Mouse (Mus musculus) forebrain, embryonic 11.5 days (tissue): ENCODE data around the gene Tph2. TPM values are rescaled to one million over a fixed set of nuclear protein-coding genes. Genes with fewer than 3 reads are reported as not detected.

Source experiments
- ATAC-seq: fragments of 200-750 bp; cut with Nextera tagmentation; replicated peaks from 2 replicates; pipeline ENCODE4 v1.8.0; 2017; ENCODE audit warnings: moderate TSS enrichment; ENCODE audit not compliant: low FRiP score
- DNase-seq: peaks from one replicate; pipeline ENCODE4 v3.0.0-alpha.2; 2017; ENCODE audit warnings: low spot score
- H3K27ac ChIP-seq: fragments of 300-500 bp; sonication (generic); 2 replicates; pipeline ENCODE4 v1.5.1; 2014; ENCODE audit warnings: low read depth, low read length
- H3K27me3 ChIP-seq: fragments of 300-500 bp; sonication (generic); 2 replicates; pipeline ENCODE4 v1.6.1; 2014; ENCODE audit warnings: mild to moderate bottlenecking, low read length, mixed read lengths; ENCODE audit not compliant: control insufficient read depth, insufficient read depth
- H3K36me3 ChIP-seq: fragments of 300-500 bp; sonication (generic); 2 replicates; pipeline ENCODE4 v1.6.1; 2014; ENCODE audit warnings: mild to moderate bottlenecking, low read length, moderate library complexity, mixed read lengths; ENCODE audit not compliant: control insufficient read depth, insufficient read depth
- H3K4me1 ChIP-seq: fragments of 300-500 bp; sonication (generic); replicated peaks from 2 replicates; pipeline ENCODE4 v1.6.1; 2014; ENCODE audit warnings: low read length, mixed read lengths; ENCODE audit not compliant: control insufficient read depth, insufficient read depth
- H3K4me2 ChIP-seq: fragments of 300-500 bp; sonication (generic); 2 replicates; pipeline ENCODE4 v1.6.1; 2014; ENCODE audit warnings: low read depth, mild to moderate bottlenecking, low read length, moderate library complexity, mixed read lengths; ENCODE audit not compliant: severe bottlenecking
- H3K4me3 ChIP-seq: fragments of 300-500 bp; sonication (generic); 2 replicates; pipeline ENCODE4 v1.5.1; 2014; ENCODE audit warnings: low read depth, low read length
- H3K9ac ChIP-seq: fragments of 300-500 bp; sonication (generic); 2 replicates; pipeline ENCODE4 v1.6.1; 2014; ENCODE audit warnings: low read length
- H3K9me3 ChIP-seq: fragments of 300-500 bp; sonication (generic); 2 replicates; pipeline ENCODE4 v1.6.1; 2016; ENCODE audit warnings: low read length, mixed read lengths; ENCODE audit not compliant: control insufficient read depth
- WGBS: fragments of 180-500 bp; shearing (Covaris S2); extraction: QIAGEN DNeasy Blood & Tissue Kit; methylation state at CpG from one replicate; pipeline ENCODE4 v1.1.7; 2014; 5-methylcytosine and 5-hydroxymethylcytosine counted together
- polyA plus RNA-seq: library from polyadenylated mRNA; unstranded; fragments of >200 nt; fragmentation: Nextera tagmentation; extraction: Ambion mirVana; gene quantifications from 2 replicates; pipeline ENCODE4 v1.2.1, GENCODE M21; 2014

The Tph2 gene
- polyA plus RNA-seq, 1 experiment from 2014 or later, result 0.13 TPM

DNA sequence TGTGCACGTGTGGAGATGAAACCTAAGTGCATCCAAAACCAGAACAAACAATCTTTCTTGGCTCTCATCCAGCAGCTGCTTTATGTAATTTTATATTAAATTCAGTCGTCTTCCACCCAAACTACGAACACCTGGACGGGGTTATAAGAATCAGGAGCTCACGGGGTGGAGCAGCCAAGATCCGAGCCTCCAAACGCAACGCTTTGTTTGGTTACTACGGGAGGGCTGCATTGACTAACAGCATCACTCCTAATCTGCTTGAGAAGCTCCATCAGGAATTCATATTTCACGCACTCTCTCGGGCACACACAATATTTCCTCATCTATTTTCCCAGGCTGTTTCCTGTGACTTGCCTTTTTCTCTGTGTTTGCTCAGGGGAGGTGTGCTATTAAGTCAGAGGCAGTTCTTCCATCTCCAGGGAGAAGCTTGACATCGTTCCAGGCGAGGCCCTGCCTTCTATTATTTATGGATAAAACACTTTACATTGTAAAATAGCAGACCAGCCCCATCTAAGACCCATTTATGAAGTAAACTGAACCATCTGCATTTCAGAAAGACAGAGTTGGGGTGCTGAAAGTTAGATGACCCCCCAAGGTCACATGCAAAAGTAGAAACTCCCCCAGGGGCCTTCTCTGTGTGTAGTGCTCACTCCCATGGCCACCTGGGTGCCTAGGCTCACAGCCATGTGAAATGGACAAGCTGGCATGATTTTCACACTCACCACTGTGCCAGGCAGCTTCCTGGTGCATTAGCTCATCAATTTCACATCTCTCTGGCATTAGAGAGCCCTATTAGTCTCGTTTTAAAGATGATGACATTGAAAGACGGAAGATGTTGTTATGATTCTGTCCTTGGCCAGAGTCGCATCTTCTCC is 76.9 kb downstream of the Tph2 start:
- Histone ChIP-seq H3K4me2 (no peak overlapping the region), H3K4me1 (no peaks in the 10 kb centered on the region), H3K27me3 (no peaks in the 10 kb centered on the region), H3K36me3 (no peaks in the 10 kb centered on the region), H3K4me3 (no peak overlapping the region), H3K9ac (no peak overlapping the region), H3K9me3 (no peaks in the 10 kb centered on the region), H3K27ac (no peak overlapping the region)
- 87% methylated on average over 16 of the region's 16 CpGs for WGBS
- no peak for DNase-seq
- no peak for ATAC-seq

- H3K9ac ChIP-seq, result no peak overlapping the region
- H3K27ac ChIP-seq, result no peak overlapping the region
- no peaks in the 10 kb centered on the region for H3K27me3 ChIP-seq
- ATAC-seq, result no peak
- no peak for DNase-seq
- WGBS, result 81% methylated on average over 8 of the region's 8 CpGs
- no peaks in the 10 kb centered on the region for H3K4me1 ChIP-seq
- H3K4me2 ChIP-seq, result no peak overlapping the region
- no peaks in the 10 kb centered on the region for H3K9me3 ChIP-seq
- no peaks in the 10 kb centered on the region for H3K36me3 ChIP-seq
- no peak overlapping the region for H3K4me3 ChIP-seq
Measured at GRCm38 (mm10) chr10:115104175-115104574, 80.6 kb downstream of the Tph2 start.

DNA sequence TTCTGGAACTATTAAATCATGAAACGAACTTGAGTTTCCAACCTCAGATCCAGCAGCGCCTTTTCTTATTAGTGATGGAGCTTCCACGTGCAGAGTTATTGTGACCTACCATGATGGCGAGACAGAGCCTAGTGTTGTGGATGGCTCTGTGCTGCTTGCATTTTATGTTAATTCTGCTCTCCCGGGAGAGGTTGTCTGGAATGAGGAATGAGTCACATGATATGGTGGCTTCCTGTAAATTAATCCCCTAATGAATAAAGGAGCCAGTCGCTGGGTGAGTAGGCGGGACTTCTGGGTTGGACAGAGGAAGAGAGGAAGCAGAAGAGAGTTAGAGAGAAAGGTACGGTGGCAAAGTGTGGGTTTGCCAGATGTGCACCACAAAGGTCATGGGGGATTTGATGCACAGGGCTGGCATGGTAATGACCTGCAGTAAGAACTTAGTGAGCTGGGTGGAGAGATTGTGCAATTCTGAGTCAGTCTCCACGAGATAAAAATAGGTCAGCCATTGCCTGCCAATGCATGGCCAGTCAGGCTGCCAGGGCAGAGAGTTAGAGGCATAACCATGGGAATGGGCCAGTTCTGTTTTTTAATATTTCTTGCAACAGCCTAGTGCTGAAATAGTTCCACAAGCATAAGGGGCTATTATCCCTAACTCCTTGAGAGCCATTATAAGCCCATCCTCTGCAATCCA is 84.8 kb downstream of the Tph2 start:
- H3K27me3 ChIP-seq, result no peaks in the 10 kb centered on the region
- no peak for DNase-seq
- H3K9me3 ChIP-seq, result no peaks in the 10 kb centered on the region
- no peak overlapping the region for H3K4me2 ChIP-seq
- H3K4me1 ChIP-seq, result no peaks in the 10 kb centered on the region
- no peak for ATAC-seq
- no peaks in the 10 kb centered on the region for H3K36me3 ChIP-seq
- no peak overlapping the region for H3K27ac ChIP-seq
- H3K4me3 ChIP-seq, result no peak overlapping the region
- no peak overlapping the region for H3K9ac ChIP-seq
- 83% methylated on average over 9 of the region's 9 CpGs for WGBS

DNA sequence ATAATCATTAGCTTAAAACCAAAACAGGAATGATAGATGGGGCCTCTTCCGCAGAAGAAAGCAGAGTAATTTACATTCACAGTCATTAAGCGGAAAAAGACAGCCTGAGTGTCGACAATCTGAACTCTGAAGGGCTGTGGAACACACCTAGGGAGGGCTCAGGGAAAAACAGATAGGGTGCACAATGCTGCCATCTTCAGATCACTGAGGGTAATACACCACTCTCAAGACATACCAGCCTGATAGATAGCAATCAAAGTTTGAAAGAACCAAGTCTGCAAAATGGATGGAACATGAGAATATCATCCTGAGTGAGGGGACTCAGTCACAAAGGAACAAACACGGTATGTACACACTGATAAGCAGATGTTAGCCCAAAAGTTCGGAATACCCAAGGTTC is 87.7 kb downstream of the Tph2 start:
- WGBS, result 15% methylated on average over 5 of the region's 5 CpGs

GRCm38 (mm10) chr10:115096191-115096590 is 88.6 kb downstream of the Tph2 start:
- Histone ChIP-seq H3K4me3 (no peak overlapping the region), H3K27ac (no peak overlapping the region), H3K36me3 (no peaks in the 10 kb centered on the region), H3K9ac (no peak overlapping the region), H3K9me3 (no peaks in the 10 kb centered on the region), H3K4me1 (no peaks in the 10 kb centered on the region), H3K4me2 (no peak overlapping the region), H3K27me3 (no peaks in the 10 kb centered on the region)
- DNase-seq (no peak), ATAC-seq (no peak)
- WGBS, result 83% methylated on average over 1 of the region's 1 CpGs

More for the DNA sequence above, 87.7 kb downstream of the Tph2 start:
- H3K27ac ChIP-seq, result no peak overlapping the region
- no peaks in the 10 kb centered on the region for H3K4me1 ChIP-seq
- H3K4me2 ChIP-seq, result no peak overlapping the region
- peak; percentile 83 for ATAC-seq
- DNase-seq, result peak; percentile 72
- no peak overlapping the region for H3K4me3 ChIP-seq
- H3K27me3 ChIP-seq, result no peaks in the 10 kb centered on the region
- no peaks in the 10 kb centered on the region for H3K9me3 ChIP-seq
- no peaks in the 10 kb centered on the region for H3K36me3 ChIP-seq
- H3K9ac ChIP-seq, result no peak overlapping the region

GRCm38 (mm10) chr10:115078232-115078631 is 106.6 kb downstream of the Tph2 start:
- Histone ChIP-seq H3K4me2 (no peak overlapping the region), H3K4me3 (no peak overlapping the region), H3K9ac (no peak overlapping the region), H3K27me3 (no peaks in the 10 kb centered on the region), H3K36me3 (no peaks in the 10 kb centered on the region), H3K27ac (no peak overlapping the region), H3K9me3 (no peaks in the 10 kb centered on the region), H3K4me1 (no peaks in the 10 kb centered on the region)
- DNase-seq, result no peak
- 74% methylated on average over 3 of the region's 3 CpGs for WGBS
- no peak for ATAC-seq

DNA sequence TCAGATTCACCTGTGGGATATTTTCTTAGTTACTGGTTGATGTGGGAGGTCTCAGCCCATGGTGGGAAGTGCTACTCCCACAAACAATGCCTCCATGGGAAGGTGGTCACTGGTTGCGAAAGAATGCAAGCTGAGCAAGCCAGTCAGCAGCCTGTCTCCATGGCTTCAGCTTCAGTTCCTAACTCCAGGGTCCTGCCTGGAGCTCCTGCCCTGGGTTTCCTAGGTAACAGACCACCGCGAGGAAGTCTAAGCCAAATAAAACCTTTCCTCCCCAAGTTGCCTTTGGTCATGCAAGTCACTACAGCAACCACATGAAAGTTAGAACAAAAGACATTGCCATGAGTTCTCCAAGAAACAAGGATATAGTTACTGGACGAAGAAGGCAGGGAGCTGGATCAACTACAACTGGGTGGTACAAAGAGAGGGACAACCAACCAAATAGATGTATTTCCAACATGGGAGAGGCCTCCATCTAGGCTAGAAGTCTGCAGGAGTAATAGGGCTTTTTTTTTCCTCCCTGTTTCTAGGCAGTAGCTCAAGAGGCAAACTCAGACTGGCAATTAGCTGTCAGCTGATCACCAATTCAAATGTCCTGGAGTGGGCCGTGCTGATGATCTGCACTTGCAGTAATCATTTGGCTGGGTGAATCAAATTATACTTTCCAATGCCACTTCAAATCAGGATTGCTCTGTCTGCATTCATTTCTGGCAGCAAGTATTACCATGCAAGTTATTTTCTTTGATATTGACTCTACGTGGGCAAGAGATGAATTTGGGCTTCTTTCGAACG is 115.5 kb downstream of the Tph2 start:
- no peaks in the 10 kb centered on the region for H3K27me3 ChIP-seq
- DNase-seq, result no peak
- H3K27ac ChIP-seq, result no peak overlapping the region
- no peaks in the 10 kb centered on the region for H3K36me3 ChIP-seq
- H3K4me1 ChIP-seq, result no peaks in the 10 kb centered on the region
- H3K9me3 ChIP-seq, result no peaks in the 10 kb centered on the region
- 72% methylated on average over 8 of the region's 8 CpGs for WGBS
- no peak overlapping the region for H3K4me3 ChIP-seq
- H3K4me2 ChIP-seq, result no peak overlapping the region
- ATAC-seq, result 0 out of 2 replicates have a peak, but pooled peaks have one; percentile 31
- H3K9ac ChIP-seq, result no peak overlapping the region

- Histone ChIP-seq H3K36me3 (no peaks in the 10 kb centered on the region), H3K27ac (no peak overlapping the region), H3K4me3 (no peak overlapping the region), H3K9ac (no peak overlapping the region), H3K9me3 (no peaks in the 10 kb centered on the region), H3K4me2 (no peak overlapping the region), H3K4me1 (no peaks in the 10 kb centered on the region), H3K27me3 (no peaks in the 10 kb centered on the region)
- ATAC-seq (no peak), DNase-seq (no peak)
- 92% methylated on average over 7 of the region's 7 CpGs for WGBS
Measured at GRCm38 (mm10) chr10:115063936-115064335, 120.9 kb downstream of the Tph2 start.
